Mouse (Mus musculus): ENCODE results near the gene Camk1.

DNA sequence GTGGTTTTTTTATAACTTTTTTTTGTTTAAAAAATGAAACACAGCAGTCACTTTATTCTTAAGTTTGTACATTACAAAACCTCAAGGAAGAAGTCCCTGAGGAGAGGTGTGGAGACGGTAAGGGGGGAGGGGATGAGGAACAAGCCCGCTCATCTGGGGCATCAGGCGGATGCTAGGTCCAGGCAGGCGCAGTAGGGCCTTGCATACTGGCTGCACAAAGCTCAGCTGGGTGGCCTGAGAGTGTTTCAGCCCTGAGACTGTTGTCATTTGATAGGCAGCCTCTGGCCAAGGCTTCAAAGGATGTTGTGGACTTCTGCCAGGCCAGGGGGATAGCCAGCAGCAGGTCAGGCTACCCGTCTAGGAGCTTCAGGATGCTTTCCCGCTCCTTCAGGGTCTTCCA, 22.9 kb upstream of the Camk1 start:
- no peak for TF ChIP-seq CTCF (IDR thresholded peaks at IDR 0.05; ENCODE audit: extremely low read depth, insufficient read depth, low read length)
- TF ChIP-seq POLR2A (IDR thresholded peaks at IDR 0.05; ENCODE audit: extremely low read depth, insufficient read depth, low read length), result no peak

Data from cortical plate, adult 2 months (tissue).